Mouse (Mus musculus): Measurements from ENCODE around the gene Hsf5. TPM values are rescaled to one million over a fixed set of nuclear protein-coding genes. Genes with fewer than 3 reads are reported as not detected.

Hsf5 gene
- polyA plus RNA-seq, 1 experiment from 2014 or later, result 0.39 TPM

- Histone ChIP-seq H3K4me3 (peak overlapping the region; percentile 79), H3K9me3 (no peaks in the 10 kb centered on the region), H3K4me1 (replicated peaks) (peaks cover 58% of the 10 kb centered on the region), H3K36me3 (peaks cover 54% of the 10 kb centered on the region), H3K27ac (peak overlapping the region; percentile 96), H3K27me3 (ENCODE audit: insufficient read depth, poor library complexity, severe bottlenecking) (no peaks in the 10 kb centered on the region)
- DNase-seq (ENCODE audit: low spot score), result peak; percentile 89
- WGBS, result 2% methylated on average over 35 of the region's 37 CpGs
Observed at GRCm38 (mm10) chr11:87595327-87595841, 21.6 kb upstream of the Hsf5 start.

GRCm38 (mm10) chr11:87595976-87596375 is 21.0 kb upstream of the Hsf5 start:
- Histone ChIP-seq H3K4me1 (replicated peaks) (peaks cover 52% of the 10 kb centered on the region), H3K9me3 (no peaks in the 10 kb centered on the region), H3K27me3 (ENCODE audit: insufficient read depth, poor library complexity, severe bottlenecking) (no peaks in the 10 kb centered on the region), H3K27ac (peak overlapping the region; percentile 96), H3K36me3 (peaks cover 60% of the 10 kb centered on the region), H3K4me3 (peak overlapping the region; percentile 79)
- WGBS, result 16% methylated on average over 7 of the region's 7 CpGs
- DNase-seq (ENCODE audit: low spot score), result no peak

- Histone ChIP-seq H3K4me1 (replicated peaks) (peaks cover 51% of the 10 kb centered on the region), H3K36me3 (peaks cover 65% of the 10 kb centered on the region), H3K9me3 (no peaks in the 10 kb centered on the region), H3K4me3 (peak overlapping the region; percentile 79), H3K27me3 (ENCODE audit: insufficient read depth, poor library complexity, severe bottlenecking) (no peaks in the 10 kb centered on the region), H3K27ac (peak overlapping the region; percentile 96)
- 34% methylated on average over 2 of the region's 2 CpGs for WGBS
- DNase-seq (ENCODE audit: low spot score), result no peak
Observed at GRCm38 (mm10) chr11:87596492-87596891, 20.5 kb upstream of the Hsf5 start.

GRCm38 (mm10) chr11:87597061-87597460 is 19.9 kb upstream of the Hsf5 start:
- H3K36me3 ChIP-seq, result peaks cover 70% of the 10 kb centered on the region

GRCm38 (mm10) chr11:87599395-87600089 is 17.4 kb upstream of the Hsf5 start:
- Histone ChIP-seq H3K4me1 (replicated peaks) (peaks cover 29% of the 10 kb centered on the region), H3K27ac (no peak overlapping the region), H3K9me3 (no peaks in the 10 kb centered on the region), H3K27me3 (ENCODE audit: insufficient read depth, poor library complexity, severe bottlenecking) (no peaks in the 10 kb centered on the region), H3K36me3 (peaks cover 89% of the 10 kb centered on the region), H3K4me3 (no peak overlapping the region)
- WGBS, result 92% methylated on average over 13 of the region's 13 CpGs
- DNase-seq (ENCODE audit: low spot score), result no peak

More at GRCm38 (mm10) chr11:87597061-87597460, 19.9 kb upstream of the Hsf5 start:
- H3K27me3 ChIP-seq (ENCODE audit: insufficient read depth, poor library complexity, severe bottlenecking), result no peaks in the 10 kb centered on the region
- no peak for DNase-seq (ENCODE audit: low spot score)
- H3K9me3 ChIP-seq, result no peaks in the 10 kb centered on the region
- peaks cover 51% of the 10 kb centered on the region for H3K4me1 ChIP-seq (replicated peaks)
- peak overlapping the region; percentile 96 for H3K27ac ChIP-seq
- peak overlapping the region; percentile 79; the same call in 1 of the 2 replicates for H3K4me3 ChIP-seq

GRCm38 (mm10) chr11:87600322-87600853 is 16.6 kb upstream of the Hsf5 start:
- Histone ChIP-seq H3K4me3 (no peak overlapping the region), H3K27me3 (ENCODE audit: insufficient read depth, poor library complexity, severe bottlenecking) (no peaks in the 10 kb centered on the region), H3K9me3 (no peaks in the 10 kb centered on the region), H3K4me1 (replicated peaks) (peaks cover 21% of the 10 kb centered on the region), H3K27ac (no peak overlapping the region), H3K36me3 (peaks cover 95% of the 10 kb centered on the region)
- no peak for DNase-seq (ENCODE audit: low spot score)
- WGBS, result 95% methylated on average over 10 of the region's 10 CpGs

- no peaks in the 10 kb centered on the region for H3K27me3 ChIP-seq (ENCODE audit: insufficient read depth, poor library complexity, severe bottlenecking)
- H3K36me3 ChIP-seq, result peaks cover 100% of the 10 kb centered on the region
- no peaks in the 10 kb centered on the region for H3K9me3 ChIP-seq
- H3K4me1 ChIP-seq (replicated peaks), result peaks cover 2% of the 10 kb centered on the region; the same call in 1 of the 2 replicates
- no peak overlapping the region for H3K4me3 ChIP-seq
- H3K27ac ChIP-seq, result no peak overlapping the region
- DNase-seq (ENCODE audit: low spot score), result no peak
- 95% methylated on average over 9 of the region's 9 CpGs for WGBS
Observed at GRCm38 (mm10) chr11:87602234-87602633, 14.7 kb upstream of the Hsf5 start.

GRCm38 (mm10) chr11:87603571-87603970 is 13.4 kb upstream of the Hsf5 start:
- Histone ChIP-seq H3K27me3 (ENCODE audit: insufficient read depth, poor library complexity, severe bottlenecking) (no peaks in the 10 kb centered on the region), H3K9me3 (no peaks in the 10 kb centered on the region), H3K4me1 (replicated peaks) (no peaks in the 10 kb centered on the region), H3K36me3 (peaks cover 100% of the 10 kb centered on the region), H3K4me3 (no peak overlapping the region), H3K27ac (no peak overlapping the region)
- DNase-seq (ENCODE audit: low spot score), result no peak
- 99% methylated on average over 2 of the region's 2 CpGs for WGBS

GRCm38 (mm10) chr11:87609264-87609663 is 7.7 kb upstream of the Hsf5 start:
- no peak for DNase-seq (ENCODE audit: low spot score)
- no peaks in the 10 kb centered on the region for H3K9me3 ChIP-seq
- H3K4me3 ChIP-seq, result no peak overlapping the region
- WGBS, result 92% methylated on average over 7 of the region's 7 CpGs
- H3K4me1 ChIP-seq (replicated peaks), result no peaks in the 10 kb centered on the region
- no peaks in the 10 kb centered on the region for H3K27me3 ChIP-seq (ENCODE audit: insufficient read depth, poor library complexity, severe bottlenecking)
- H3K27ac ChIP-seq, result no peak overlapping the region
- H3K36me3 ChIP-seq, result peaks cover 100% of the 10 kb centered on the region

- H3K9me3 ChIP-seq, result no peaks in the 10 kb centered on the region
- H3K4me3 ChIP-seq, result no peak overlapping the region
- H3K4me1 ChIP-seq (replicated peaks), result no peaks in the 10 kb centered on the region
- 95% methylated on average over 9 of the region's 9 CpGs for WGBS
- H3K27me3 ChIP-seq (ENCODE audit: insufficient read depth, poor library complexity, severe bottlenecking), result no peaks in the 10 kb centered on the region
- no peak overlapping the region for H3K27ac ChIP-seq
- H3K36me3 ChIP-seq, result peaks cover 100% of the 10 kb centered on the region
- DNase-seq (ENCODE audit: low spot score), result no peak
Observed at GRCm38 (mm10) chr11:87611547-87611946, 5.4 kb upstream of the Hsf5 start.

- no peak for DNase-seq (ENCODE audit: low spot score)
- H3K27me3 ChIP-seq (ENCODE audit: insufficient read depth, poor library complexity, severe bottlenecking), result no peaks in the 10 kb centered on the region
- 94% methylated on average over 7 of the region's 7 CpGs for WGBS
- no peaks in the 10 kb centered on the region for H3K4me1 ChIP-seq (replicated peaks)
- H3K27ac ChIP-seq, result no peak overlapping the region
- no peak overlapping the region for H3K4me3 ChIP-seq
- H3K36me3 ChIP-seq, result peaks cover 100% of the 10 kb centered on the region
- peaks cover 10% of the 10 kb centered on the region for H3K9me3 ChIP-seq
Observed at GRCm38 (mm10) chr11:87613972-87614371, 3.0 kb upstream of the Hsf5 start.

GRCm38 (mm10) chr11:87615551-87615950 is 1.4 kb upstream of the Hsf5 start:
- WGBS, result 94% methylated on average over 5 of the region's 5 CpGs
- DNase-seq (ENCODE audit: low spot score), result no peak
- H3K36me3 ChIP-seq, result peaks cover 100% of the 10 kb centered on the region
- no peaks in the 10 kb centered on the region for H3K4me1 ChIP-seq (replicated peaks)
- no peak overlapping the region for H3K27ac ChIP-seq
- H3K27me3 ChIP-seq (ENCODE audit: insufficient read depth, poor library complexity, severe bottlenecking), result no peaks in the 10 kb centered on the region
- H3K4me3 ChIP-seq, result no peak overlapping the region
- peaks cover 10% of the 10 kb centered on the region for H3K9me3 ChIP-seq

GRCm38 (mm10) chr11:87615952-87616351 is 1.0 kb upstream of the Hsf5 start:
- H3K36me3 ChIP-seq, result peaks cover 100% of the 10 kb centered on the region
- no peaks in the 10 kb centered on the region for H3K27me3 ChIP-seq (ENCODE audit: insufficient read depth, poor library complexity, severe bottlenecking)
- no peak overlapping the region for H3K27ac ChIP-seq
- peaks cover 10% of the 10 kb centered on the region for H3K9me3 ChIP-seq
- 95% methylated on average over 2 of the region's 2 CpGs for WGBS
- no peak for DNase-seq (ENCODE audit: low spot score)
- no peak overlapping the region for H3K4me3 ChIP-seq
- no peaks in the 10 kb centered on the region for H3K4me1 ChIP-seq (replicated peaks)
